Mouse (Mus musculus) monocyte, adult 2 months (primary cell): ENCODE results near the gene 1700030J22Rik.

Source experiments
- DNase-seq, 2 experiments: peaks; one replicate each; pipeline ENCODE4 v3.0.0; 2022; ENCODE audit warnings: low spot score in 2 of 2, low read depth in 1 of 2

Gene 1700030J22Rik

DNA sequence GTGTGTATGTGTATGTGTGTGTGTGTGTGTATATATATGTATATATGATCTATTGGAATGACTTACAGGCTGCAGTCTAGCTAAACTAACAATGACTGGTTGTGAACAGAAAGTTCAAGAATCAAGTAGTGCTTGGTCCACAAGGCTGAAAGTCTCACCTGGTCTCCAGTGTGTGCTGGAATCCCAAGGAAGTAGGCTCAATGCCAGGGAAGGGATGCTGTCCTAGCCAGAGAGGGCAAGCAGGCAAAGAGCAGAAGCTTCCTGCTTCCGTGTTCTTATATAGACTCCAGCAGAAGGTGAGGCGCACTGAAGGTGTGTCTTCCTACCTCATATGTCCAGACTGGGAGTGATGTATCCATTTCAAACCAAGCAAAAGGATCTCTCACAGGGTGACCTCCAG is 27.0 kb downstream of the 1700030J22Rik start:
- DNase-seq: no peak

DNA sequence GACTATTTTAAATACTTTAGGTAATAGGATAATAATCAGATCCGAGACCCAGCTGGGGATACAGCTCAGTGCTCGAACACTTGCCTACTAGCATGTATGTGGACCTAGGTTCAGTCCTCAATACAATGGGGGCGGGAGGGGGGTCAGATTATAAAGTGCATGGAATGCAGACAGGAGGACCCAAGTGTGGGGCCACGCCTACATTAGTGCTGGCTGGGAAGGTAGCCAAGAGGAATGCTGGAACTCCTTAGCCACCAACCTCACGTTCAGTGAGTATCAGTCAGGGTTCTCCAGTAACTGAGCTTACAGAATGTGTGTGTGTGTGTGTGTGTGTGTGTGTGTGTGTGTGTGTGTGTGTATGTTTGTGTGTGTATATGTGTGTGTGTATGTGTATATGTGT is 27.4 kb downstream of the 1700030J22Rik start:
- no peak for DNase-seq

DNA sequence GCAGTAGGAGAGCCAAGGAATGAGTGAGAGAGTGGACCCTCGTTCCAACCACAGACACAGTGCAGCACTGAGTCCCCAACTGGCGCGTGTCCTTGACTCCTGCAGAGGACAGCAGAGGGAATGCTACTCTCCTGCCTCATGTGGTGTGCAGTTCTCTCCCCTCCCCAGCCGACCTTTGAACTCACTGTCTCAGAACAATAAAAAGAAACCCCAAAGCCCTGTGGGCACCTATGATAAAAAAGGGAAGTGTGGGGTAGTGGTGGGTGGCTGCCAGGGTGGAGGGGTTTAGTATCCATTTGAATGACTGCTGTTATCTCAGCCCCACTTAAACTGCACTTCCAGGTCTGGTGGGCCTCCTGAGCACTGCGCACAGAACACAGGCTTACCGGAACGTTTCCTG is 31.2 kb downstream of the 1700030J22Rik start:
- no peak for DNase-seq

DNA sequence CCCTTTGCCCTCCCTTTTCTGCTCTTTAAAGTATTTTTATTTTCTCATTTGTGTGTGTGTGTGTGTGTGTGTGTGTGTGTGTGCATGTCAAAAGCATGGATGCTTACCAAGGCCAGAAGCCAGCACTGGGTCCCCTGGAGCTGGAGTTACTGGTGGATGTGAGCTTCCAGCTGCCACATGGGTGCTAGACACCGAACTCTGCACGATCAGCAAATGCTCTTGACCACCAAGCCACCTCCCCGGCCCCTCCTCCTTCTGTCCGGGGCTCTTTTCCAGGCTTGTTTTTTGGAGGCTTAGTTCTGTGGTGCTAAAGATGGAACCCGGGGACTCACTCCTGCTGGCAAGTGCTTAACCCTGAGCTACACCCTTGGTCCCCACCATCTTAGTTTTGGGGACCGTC is 31.9 kb downstream of the 1700030J22Rik start:
- no peak for DNase-seq

DNA sequence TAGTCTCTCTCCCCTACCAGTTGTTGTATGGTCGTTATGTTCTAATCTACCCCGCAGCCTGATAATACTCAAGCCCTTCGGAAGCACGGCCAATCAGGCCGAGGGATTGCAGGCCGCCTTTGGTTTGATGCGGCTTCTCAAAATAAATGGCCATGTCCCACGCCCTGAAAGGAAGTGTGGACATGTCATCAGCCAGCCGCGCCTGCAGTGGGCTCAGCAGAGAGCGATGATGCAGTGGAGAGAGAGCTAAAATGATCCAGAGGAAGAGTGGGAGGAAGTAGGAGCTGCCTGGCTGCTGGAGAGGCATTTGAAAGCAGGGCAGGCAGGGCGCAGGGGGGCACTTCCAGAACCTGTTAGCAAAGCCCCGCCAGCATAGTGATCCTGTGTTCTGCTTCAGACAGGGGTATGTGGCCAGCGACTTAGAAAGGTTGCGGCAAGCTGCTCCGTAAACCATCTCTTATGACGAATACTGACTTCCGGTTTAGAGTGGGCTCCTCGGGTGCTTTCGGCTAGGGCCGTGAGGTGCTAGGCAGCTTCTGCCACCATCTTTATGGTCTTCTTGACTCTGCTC is 32.4 kb downstream of the 1700030J22Rik start:
- DNase-seq: peak in 1 of 2 experiments; percentile 14

DNA sequence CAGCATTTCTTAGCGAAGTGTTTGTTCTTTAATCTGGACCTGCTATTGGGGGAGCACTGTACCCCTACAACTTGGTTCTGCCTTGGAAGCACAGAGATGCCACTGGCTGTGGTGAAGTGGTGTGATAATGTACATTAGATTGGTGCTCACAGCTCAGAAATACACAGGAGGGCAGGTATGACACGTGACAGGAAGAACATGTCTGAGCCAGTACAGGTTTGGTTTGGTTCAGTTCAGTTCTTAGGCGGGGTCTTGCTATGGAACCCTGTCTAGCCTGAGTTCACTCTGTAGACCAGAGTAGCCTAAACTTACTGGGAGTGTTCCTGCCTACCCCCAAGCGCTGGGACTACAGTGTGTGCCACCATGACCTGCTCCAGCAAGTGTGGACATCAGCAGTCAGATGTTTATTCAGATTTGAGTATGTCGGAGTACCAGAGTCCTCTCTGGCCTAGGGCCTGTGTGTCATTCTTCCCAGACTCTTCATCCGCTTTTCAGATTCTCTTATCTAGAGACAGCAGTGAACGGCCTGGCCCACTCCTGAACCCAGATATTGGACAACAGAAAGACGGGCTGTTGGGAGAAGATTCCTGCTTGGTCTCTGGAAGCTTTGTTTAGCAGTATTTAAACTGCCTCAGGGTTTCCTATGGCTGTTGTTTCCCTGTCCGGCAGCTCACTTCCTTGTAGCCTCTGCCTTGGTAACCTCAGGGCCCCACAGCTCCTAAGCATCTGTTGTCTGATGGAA is 33.4 kb downstream of the 1700030J22Rik start:
- DNase-seq: no peak

DNA sequence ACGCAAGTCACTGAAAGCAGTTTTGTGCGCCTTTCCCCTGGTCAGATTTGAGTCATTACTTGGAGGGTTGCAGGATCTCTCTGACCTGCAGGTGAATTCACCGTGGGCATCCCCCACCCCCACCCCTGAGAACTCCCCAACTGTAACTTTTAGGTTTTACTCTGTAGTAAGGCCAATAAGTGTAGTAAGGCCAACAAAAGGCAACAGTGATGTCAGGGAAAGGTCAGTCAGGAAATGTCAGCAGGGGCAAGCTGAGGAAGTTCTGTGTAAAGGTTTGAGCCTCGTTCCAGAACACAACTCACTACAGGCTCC is 34.4 kb downstream of the 1700030J22Rik start:
- DNase-seq: no peak

DNA sequence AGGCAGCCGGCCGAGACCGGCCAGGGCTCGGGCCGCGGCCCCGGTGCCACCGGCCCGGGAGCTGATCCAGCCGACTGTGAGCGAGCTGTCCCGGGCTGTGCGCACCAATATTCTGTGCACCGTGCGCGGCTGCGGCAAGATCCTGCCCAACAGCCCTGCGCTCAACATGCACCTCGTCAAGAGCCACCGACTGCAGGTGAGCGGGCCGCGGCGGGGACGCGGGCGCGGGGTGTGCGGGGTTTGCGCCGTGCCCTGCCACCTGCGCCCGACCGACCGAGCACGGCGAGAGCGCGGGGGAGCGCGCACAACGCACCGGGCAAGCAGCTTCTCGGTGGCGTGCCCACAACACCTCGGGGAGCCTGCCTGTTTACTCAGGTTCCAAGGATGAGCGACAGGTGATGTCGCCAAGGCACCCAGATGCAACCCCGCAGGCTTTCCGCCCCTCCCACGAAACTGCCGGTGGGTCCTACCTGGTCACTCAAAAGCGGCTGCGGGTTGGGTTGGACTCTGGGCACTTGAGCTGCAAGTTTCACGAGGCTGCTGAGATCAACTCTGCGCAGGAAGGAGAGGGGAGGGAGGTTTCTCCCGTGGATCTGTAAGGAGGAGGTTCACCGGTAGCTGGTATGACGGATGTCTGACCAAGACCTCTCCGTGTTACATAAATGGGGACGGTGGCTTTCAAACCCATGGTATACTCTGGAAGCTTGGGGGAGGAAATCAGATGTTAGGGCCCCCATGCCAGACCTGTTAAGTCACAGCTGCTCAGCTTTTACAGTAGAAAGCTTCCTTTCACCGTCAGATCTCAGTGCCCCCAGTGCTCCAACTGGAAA is 35.0 kb downstream of the 1700030J22Rik start:
- DNase-seq: no peak

DNA sequence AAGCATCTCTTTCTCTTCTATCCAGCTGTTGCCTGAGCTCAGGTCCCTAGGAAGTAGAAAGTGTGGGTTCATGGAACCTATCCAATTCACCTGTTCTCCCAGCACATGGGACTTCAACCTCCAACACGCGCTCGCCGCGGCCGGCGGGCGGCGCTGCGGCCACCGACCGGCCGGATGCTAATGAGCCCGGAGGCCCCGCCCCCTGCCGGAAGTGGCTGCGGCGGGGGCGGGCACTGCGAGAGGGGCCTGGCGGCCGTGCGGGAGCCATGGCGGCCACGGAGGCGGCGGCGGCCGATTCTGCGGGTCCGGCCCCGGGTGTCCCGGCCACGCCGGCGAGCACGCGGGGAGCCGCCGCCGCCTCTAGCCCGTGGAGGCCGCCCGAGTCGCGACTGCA is 35.6 kb downstream of the 1700030J22Rik start, which contains the start of gene Atmin:
Atmin (plus strand) TSS at position 233 of the 394 bp plus-strand sequence.
- peak in 1 of 2 experiments; percentile 71 for DNase-seq

DNA sequence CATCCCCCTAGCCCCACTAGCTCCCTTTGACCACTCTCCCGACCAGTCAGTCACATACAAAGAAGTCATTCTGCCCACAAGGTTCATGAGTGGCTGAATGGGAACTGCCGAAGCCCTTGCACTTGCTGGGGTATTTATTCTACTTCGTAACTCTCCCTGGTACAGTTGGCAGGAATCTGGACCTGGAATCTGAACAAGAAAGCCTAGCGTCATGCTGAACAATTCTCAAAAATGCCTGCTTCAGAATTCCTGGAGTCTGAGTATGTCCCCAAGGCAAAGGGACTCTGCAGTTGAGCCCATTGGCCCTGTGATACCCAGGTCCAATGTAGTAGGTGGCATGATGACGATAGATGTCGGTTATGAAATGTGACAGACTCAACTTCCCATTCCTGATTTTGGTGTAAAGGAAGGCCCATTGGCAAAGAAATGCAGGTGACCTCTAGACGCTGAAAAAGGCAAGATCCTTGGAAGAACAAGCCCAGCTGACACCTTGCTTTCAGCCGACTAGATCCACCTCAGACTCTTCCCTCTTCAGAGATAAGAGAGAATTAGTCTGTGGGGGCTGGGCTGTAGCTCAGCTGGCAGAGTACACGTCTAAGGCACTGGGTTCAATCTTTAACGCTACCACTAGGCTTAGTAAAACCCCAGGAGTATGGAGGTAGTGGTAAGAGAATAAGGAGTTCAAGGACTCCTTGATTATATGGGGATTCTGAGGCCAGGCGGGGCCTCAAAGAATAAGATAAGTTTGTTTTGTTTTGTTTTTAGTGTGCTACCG is 36.3 kb downstream of the 1700030J22Rik start:
- no peak for DNase-seq

DNA sequence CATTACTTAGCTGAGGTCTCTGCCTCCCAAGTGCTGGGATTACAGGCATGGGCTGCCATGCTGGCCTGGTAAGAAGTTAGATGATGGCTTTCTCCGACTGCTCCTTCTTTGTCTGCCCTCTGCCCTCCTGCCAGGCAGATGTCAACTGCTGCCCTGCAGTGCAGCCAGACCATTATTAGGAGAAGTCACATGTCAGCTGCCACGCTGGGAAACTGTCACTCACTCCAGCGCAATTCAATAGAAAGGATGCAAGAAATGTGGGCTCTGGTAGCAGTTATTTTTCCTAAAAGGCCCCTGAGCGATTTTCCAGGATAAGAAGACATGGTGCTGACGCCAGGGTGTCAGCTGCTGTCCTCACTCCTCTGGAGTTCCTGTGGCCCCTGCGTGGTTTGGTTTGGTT is 43.3 kb downstream of the 1700030J22Rik start:
- no peak for DNase-seq

DNA sequence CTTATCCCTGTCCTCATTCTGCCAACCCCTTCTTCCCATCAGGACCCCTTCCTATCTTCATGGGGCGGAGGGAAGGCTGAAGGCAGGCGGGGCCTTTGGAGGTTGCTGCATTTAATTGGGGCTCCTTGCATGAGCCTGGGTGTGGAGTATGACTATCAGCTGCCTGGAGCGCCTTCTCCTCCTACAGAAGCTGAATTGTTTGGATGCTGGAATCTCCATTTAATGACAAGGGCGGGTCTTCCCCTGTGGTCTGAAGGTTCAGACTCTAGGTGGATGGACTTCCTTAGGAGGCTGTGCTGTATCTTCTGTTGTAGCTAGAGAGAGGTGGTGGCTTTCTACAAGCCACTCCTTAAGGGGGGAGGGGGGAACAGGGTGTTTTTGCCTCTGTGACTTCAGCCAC is 43.8 kb downstream of the 1700030J22Rik start:
- no peak for DNase-seq

DNA sequence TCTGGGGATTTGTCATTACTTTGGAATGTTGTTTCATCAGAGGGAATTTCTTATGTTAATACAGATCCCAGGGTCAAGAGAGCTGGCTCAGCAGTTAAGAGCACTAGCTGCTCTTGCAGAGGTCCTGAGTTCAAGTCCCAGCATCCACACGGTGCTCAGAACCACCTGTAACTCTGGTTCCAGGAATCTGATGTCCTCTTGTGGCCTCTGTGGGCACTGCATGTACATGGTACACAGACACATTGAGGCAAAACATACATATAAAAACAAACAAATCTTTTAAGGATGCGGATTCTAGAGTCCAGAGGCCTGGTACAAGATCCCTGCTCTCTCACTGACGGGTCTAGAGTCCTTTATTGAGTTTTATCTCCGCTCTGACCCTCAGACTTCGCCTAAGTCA is 50.2 kb downstream of the 1700030J22Rik start:
- DNase-seq: no peak

DNA sequence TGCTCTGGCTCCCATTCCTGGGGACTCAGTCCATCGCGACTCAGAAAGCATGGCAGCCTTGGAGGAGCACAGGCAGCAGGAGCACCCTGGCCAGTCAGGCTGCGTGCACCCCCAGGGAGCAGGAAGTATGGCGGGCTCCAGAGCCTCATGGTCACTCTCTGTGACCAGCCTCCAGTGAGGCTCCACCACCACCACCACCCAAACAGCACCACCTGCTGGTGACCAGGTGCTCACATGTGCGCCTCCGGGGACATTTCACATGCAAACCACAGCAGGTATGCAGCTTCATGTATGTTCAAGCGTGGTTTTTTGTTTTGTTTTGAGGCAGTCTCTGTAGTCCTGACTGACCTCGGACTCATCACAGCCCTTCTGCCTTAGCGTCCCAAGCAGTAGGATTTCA is 50.9 kb downstream of the 1700030J22Rik start:
- DNase-seq: no peak

DNA sequence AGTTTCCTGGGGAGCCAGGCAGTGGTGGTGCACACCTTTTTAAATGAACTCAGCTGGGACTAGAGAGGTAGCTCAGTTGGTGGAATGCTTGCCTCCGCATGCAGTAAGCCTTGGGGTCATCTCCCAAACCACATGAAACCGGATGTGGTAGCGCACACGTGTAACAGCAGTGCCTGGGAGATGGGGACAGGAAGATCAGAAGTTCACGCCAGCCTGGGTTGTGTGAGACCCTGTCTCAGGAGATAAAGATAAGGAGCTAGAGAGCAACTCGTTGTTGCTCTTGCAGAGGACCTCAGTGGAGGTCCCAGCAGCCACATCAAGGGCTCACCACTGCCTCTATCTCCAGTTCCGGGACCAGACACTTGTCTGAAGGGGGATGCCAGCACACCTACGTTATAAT is 55.2 kb downstream of the 1700030J22Rik start:
- DNase-seq: no peak

DNA sequence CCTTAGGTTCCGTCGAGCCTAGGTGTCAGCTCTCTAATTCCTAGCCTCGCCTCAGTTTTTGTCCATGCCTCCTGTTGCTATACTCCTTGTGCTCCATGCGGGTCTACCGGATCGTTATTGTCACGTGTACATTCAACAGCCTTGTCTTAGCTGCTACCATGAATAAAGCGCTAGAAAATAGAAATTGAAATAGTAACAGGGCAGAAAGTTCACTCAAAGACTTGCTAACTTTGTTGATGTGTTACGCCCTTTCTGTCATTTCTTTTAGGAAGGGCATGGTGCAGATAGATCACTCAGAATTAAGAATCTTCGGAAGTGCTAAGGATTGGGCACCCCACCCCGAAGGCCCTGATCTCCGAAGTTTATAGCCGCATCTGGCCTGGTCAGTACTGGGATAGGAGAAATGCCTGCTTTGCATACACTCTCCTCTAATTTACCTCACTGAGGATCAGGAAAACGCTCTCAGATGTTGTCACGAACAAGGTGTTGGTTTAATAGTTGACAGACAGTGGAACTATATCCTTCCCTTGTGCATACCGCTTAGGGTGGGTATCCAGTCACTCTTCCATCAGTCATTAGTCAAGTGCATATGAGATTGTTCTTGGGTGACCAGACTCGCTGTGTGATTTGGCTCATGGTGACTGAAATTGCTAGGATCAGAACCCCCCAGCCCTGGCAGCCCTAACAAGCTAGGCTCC is 56.5 kb downstream of the 1700030J22Rik start:
- DNase-seq: no peak

DNA sequence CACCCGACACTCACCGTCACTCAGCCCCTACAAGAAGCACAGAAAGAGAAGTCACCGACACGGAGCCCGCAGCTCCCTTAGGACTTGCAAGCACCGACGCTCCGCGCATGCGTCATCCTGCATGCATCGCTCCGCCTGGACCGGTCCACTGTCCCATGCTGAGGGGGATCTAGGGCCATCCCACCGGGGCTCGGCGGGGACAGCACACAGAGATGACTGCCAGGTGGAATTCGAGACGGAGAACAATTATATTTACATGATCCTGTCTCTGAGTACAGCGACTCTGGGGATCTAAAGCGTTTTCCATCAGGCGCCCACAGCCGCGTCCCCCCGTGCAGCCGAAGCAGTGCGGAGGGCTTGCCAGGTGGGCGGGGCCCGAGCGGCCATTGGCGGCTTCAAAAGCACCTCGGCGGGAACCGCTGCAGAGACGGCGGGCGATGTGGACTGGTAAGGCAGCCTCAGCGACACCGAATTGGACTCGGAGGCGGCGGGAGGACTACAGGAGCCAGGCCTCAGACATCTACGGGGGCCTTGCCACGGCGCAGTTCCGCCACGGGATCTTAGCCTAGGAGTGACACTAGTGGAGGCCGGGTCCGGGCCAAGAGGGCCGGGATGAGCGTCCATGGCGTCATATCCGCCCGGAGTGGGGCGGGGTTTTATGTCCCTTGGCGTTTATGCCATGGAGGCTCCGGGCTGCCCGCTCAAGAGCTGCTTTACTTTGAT is 57.3 kb downstream of the 1700030J22Rik start, which contains the start of the genes Cmc2 and Cenpn:
Cmc2 (minus strand) TSS at position 119 of the 723 bp plus-strand sequence.
Cenpn (plus strand) TSS at position 394 of the 723 bp plus-strand sequence.
- DNase-seq: peak; percentile 77 to 87

DNA sequence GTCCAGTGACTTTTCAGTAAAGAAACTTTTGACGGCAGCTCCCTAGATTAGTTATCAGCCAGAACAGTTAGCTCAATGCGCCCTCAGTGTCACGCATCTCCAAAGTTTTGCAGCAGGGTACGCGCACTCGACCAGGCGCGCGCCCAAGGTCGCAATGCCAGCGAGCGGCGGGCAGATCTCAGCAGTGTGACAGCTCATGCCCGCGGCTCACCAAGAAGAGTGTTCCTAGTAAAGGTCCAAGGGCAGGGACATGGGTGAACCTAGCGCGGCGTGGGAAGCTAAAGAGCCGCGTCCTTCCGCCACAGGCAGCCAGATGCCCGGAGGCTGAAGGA is 57.8 kb downstream of the 1700030J22Rik start:
- DNase-seq: no peak
